Mouse (Mus musculus): ENCODE results near the gene Gng5. TPM values are rescaled to one million over a fixed set of nuclear protein-coding genes. Genes with fewer than 3 reads are reported as not detected.

The Gng5 gene
- total and polyA plus RNA-seq, 3 experiments, result 287 to 352 (median 299) TPM

- Histone ChIP-seq H3K4me3 (ENCODE audit: low read depth, low read length) (no peak overlapping the region), H3K4me1 (ENCODE audit: insufficient read depth, low read depth, low read length) (no peaks in the 10 kb centered on the region), H3K27me3 (ENCODE audit: insufficient read depth, low read length) (no peaks in the 10 kb centered on the region), H3K9me3 (replicated peaks) (no peaks in the 10 kb centered on the region), H3K36me3 (replicated peaks) (no peaks in the 10 kb centered on the region)
- DNase-seq (ENCODE audit: low spot score) (no peak), ATAC-seq (ENCODE audit: extremely low read depth, insufficient number of reproducible peaks, low FRiP score, poor library complexity, severe bottlenecking) (no peak)
- TF ChIP-seq POLR2AphosphoS5 (IDR thresholded peaks at IDR 0.05; ENCODE audit: insufficient replicate concordance, low read depth, low read length) (no peak), GATA2 (IDR thresholded peaks at IDR 0.05; ENCODE audit: borderline replicate concordance, low read depth, low read length) (no peak), CTCF (IDR thresholded peaks at IDR 0.05; ENCODE audit: low read depth, low read length) (no peak), TAL1 (conservative IDR thresholded peaks at IDR 0.05; ENCODE audit: low read depth, low read length) (no peak), GATA1 (IDR thresholded peaks at IDR 0.05; ENCODE audit: borderline replicate concordance, low read length) (no peak)
Observed at GRCm38 (mm10) chr3:146473741-146474140, 25.9 kb upstream of the Gng5 start.

- no peaks in the 10 kb centered on the region for H3K4me1 ChIP-seq (ENCODE audit: insufficient read depth, low read depth, low read length)
- no peaks in the 10 kb centered on the region for H3K27me3 ChIP-seq (ENCODE audit: insufficient read depth, low read length)
- ATAC-seq (ENCODE audit: extremely low read depth, insufficient number of reproducible peaks, low FRiP score, poor library complexity, severe bottlenecking) (no peak), DNase-seq (ENCODE audit: low spot score) (no peak)
- H3K4me3 ChIP-seq (ENCODE audit: low read depth, low read length), result no peak overlapping the region
- TF ChIP-seq CTCF (IDR thresholded peaks at IDR 0.05; ENCODE audit: low read depth, low read length) (no peak), GATA1 (IDR thresholded peaks at IDR 0.05; ENCODE audit: borderline replicate concordance, low read length) (no peak)
- no peaks in the 10 kb centered on the region for H3K9me3 ChIP-seq (replicated peaks)
- no peaks in the 10 kb centered on the region for H3K36me3 ChIP-seq (replicated peaks)
Observed at GRCm38 (mm10) chr3:146474428-146474827, 25.2 kb upstream of the Gng5 start.

- DNase-seq (ENCODE audit: low spot score) (no peak), ATAC-seq (ENCODE audit: extremely low read depth, insufficient number of reproducible peaks, low FRiP score, poor library complexity, severe bottlenecking) (no peak)
- TF ChIP-seq CTCF (IDR thresholded peaks at IDR 0.05; ENCODE audit: low read depth, low read length), result no peak
- TF ChIP-seq POLR2AphosphoS5 (IDR thresholded peaks at IDR 0.05; ENCODE audit: insufficient replicate concordance, low read depth, low read length), result no peak
- no peak for TF ChIP-seq TAL1 (conservative IDR thresholded peaks at IDR 0.05; ENCODE audit: low read depth, low read length)
- no peak for TF ChIP-seq GATA2 (IDR thresholded peaks at IDR 0.05; ENCODE audit: borderline replicate concordance, low read depth, low read length)
- TF ChIP-seq GATA1 (IDR thresholded peaks at IDR 0.05; ENCODE audit: borderline replicate concordance, low read length), result no peak
- no peak overlapping the region for H3K4me3 ChIP-seq (ENCODE audit: low read depth, low read length)
- H3K27me3 ChIP-seq (ENCODE audit: insufficient read depth, low read length), result no peaks in the 10 kb centered on the region
- H3K36me3 ChIP-seq (replicated peaks), result peaks cover 4% of the 10 kb centered on the region
- no peaks in the 10 kb centered on the region for H3K4me1 ChIP-seq (ENCODE audit: insufficient read depth, low read depth, low read length)
- H3K9me3 ChIP-seq (replicated peaks), result no peaks in the 10 kb centered on the region
Observed at GRCm38 (mm10) chr3:146482044-146482443, 17.6 kb upstream of the Gng5 start.

- no peak overlapping the region for H3K4me3 ChIP-seq (ENCODE audit: low read depth, low read length)
- H3K36me3 ChIP-seq (replicated peaks), result peaks cover 4% of the 10 kb centered on the region
- ATAC-seq (ENCODE audit: extremely low read depth, insufficient number of reproducible peaks, low FRiP score, poor library complexity, severe bottlenecking), result 0 out of 2 replicates have a peak, but pooled peaks have one; percentile 8
- TF ChIP-seq CTCF (IDR thresholded peaks at IDR 0.05; ENCODE audit: low read depth, low read length) (no peak), POLR2AphosphoS5 (IDR thresholded peaks at IDR 0.05; ENCODE audit: insufficient replicate concordance, low read depth, low read length) (no peak), GATA2 (IDR thresholded peaks at IDR 0.05; ENCODE audit: borderline replicate concordance, low read depth, low read length) (no peak), TAL1 (conservative IDR thresholded peaks at IDR 0.05; ENCODE audit: low read depth, low read length) (no peak), GATA1 (IDR thresholded peaks at IDR 0.05; ENCODE audit: borderline replicate concordance, low read length) (no peak)
- no peak for DNase-seq (ENCODE audit: low spot score)
- H3K27me3 ChIP-seq (ENCODE audit: insufficient read depth, low read length), result no peaks in the 10 kb centered on the region
- peaks cover 7% of the 10 kb centered on the region; the same call in 1 of the 2 replicates for H3K4me1 ChIP-seq (ENCODE audit: insufficient read depth, low read depth, low read length)
- no peaks in the 10 kb centered on the region for H3K9me3 ChIP-seq (replicated peaks)
Observed at GRCm38 (mm10) chr3:146486464-146486863, 13.1 kb upstream of the Gng5 start.

GRCm38 (mm10) chr3:146494941-146495340, 4.7 kb upstream of the Gng5 start:
- H3K27me3 ChIP-seq (ENCODE audit: insufficient read depth, low read length), result no peaks in the 10 kb centered on the region
- no peak overlapping the region for H3K4me3 ChIP-seq (ENCODE audit: low read depth, low read length)
- H3K36me3 ChIP-seq (replicated peaks), result no peaks in the 10 kb centered on the region
- no peaks in the 10 kb centered on the region for H3K9me3 ChIP-seq (replicated peaks)
- no peak for DNase-seq (ENCODE audit: low spot score)
- ATAC-seq (ENCODE audit: extremely low read depth, insufficient number of reproducible peaks, low FRiP score, poor library complexity, severe bottlenecking), result no peak
- H3K4me1 ChIP-seq (ENCODE audit: insufficient read depth, low read depth, low read length), result peaks cover 22% of the 10 kb centered on the region
- TF ChIP-seq TAL1 (conservative IDR thresholded peaks at IDR 0.05; ENCODE audit: low read depth, low read length) (no peak), POLR2AphosphoS5 (IDR thresholded peaks at IDR 0.05; ENCODE audit: insufficient replicate concordance, low read depth, low read length) (no peak), GATA1 (IDR thresholded peaks at IDR 0.05; ENCODE audit: borderline replicate concordance, low read length) (no peak), CTCF (IDR thresholded peaks at IDR 0.05; ENCODE audit: low read depth, low read length) (no peak), GATA2 (IDR thresholded peaks at IDR 0.05; ENCODE audit: borderline replicate concordance, low read depth, low read length) (no peak)

GRCm38 (mm10) chr3:146498989-146499388, 618 bp upstream of the Gng5 start:
- no peaks in the 10 kb centered on the region for H3K27me3 ChIP-seq (ENCODE audit: insufficient read depth, low read length)
- no peaks in the 10 kb centered on the region for H3K9me3 ChIP-seq (replicated peaks)
- H3K36me3 ChIP-seq (replicated peaks), result peaks cover 28% of the 10 kb centered on the region
- TF ChIP-seq CTCF (IDR thresholded peaks at IDR 0.05; ENCODE audit: low read depth, low read length) (no peak), GATA1 (IDR thresholded peaks at IDR 0.05; ENCODE audit: borderline replicate concordance, low read length) (no peak), GATA2 (IDR thresholded peaks at IDR 0.05; ENCODE audit: borderline replicate concordance, low read depth, low read length) (no peak), TAL1 (conservative IDR thresholded peaks at IDR 0.05; ENCODE audit: low read depth, low read length) (no peak), POLR2AphosphoS5 (IDR thresholded peaks at IDR 0.05; ENCODE audit: insufficient replicate concordance, low read depth, low read length) (no peak)
- DNase-seq (ENCODE audit: low spot score), result no peak
- peak overlapping the region; percentile 89 for H3K4me3 ChIP-seq (ENCODE audit: low read depth, low read length)
- no peak for ATAC-seq (ENCODE audit: extremely low read depth, insufficient number of reproducible peaks, low FRiP score, poor library complexity, severe bottlenecking)
- peaks cover 40% of the 10 kb centered on the region for H3K4me1 ChIP-seq (ENCODE audit: insufficient read depth, low read depth, low read length)

Data from G1E (cell line).